17 mouse cellular contexts compared by ENCODE assay signal in genomic region chr9:41498326-41498725, GRCm38 (mm10).
A peak's percentile ranks its signal among the peaks of the same experiment; 100 is the strongest.
DNase-seq lines count a peak whose midpoint lies in the region; ATAC-seq and TF ChIP-seq lines count a peak whose summit lies in the region.
"Had no signal": no experiment of that assay in that cellular context is flagged by ENCODE, and none has a peak within 500 bp of the region (broad histone marks: within the 10 kb centered on the region; RNA-seq: fewer than 3 reads in every experiment).

No protein-coding gene starts in this region.

- peak; percentile 32 to 71 for DNase-seq in frontal cortex, adult 2 months (ENCODE audit: extremely low spot score in 1 of 2, low spot score in 1 of 2)
- no peak for DNase-seq in frontal cortex, postnatal 10 days (ENCODE audit: low spot score in 2 of 2)
- DNase-seq in right cerebral cortex, adult 18-20 months, result peak; percentile 59
- DNase-seq in right cerebral cortex, postnatal 14 days, result no peak
- DNase-seq in left cerebral cortex, adult 9 months (ENCODE audit: low spot score in 2 of 2), result peak; percentile 43 to 59
- DNase-seq in B cell, adult 2 months, result no peak
- no peak for DNase-seq in midbrain, postnatal 0 days (ENCODE audit: low spot score)
- DNase-seq: adrenal gland, postnatal 36 days; cerebellum, adult 11-12 months; kidney, postnatal 25 days; lung, postnatal 4 days; thymus, postnatal 4 days had no signal

- H3K9me3 ChIP-seq in midbrain, postnatal 0 days (ENCODE audit: low read length), result no peaks in the 10 kb centered on the region
- H3K9me3 ChIP-seq: heart, embryonic 15.5 days; limb, embryonic 13.5 days; midbrain, embryonic 13.5 days had no signal

- H3K27me3 ChIP-seq in midbrain, postnatal 0 days (ENCODE audit: insufficient read depth, low read length), result no peaks in the 10 kb centered on the region
- H3K27me3 ChIP-seq: heart, embryonic 15.5 days; limb, embryonic 13.5 days; midbrain, embryonic 13.5 days had no signal

- WGBS in midbrain, postnatal 0 days, result 82% methylated on average over 5 of the region's 5 CpGs

- no peak for TF ChIP-seq CTCF in midbrain, postnatal 0 days (IDR thresholded peaks at IDR 0.05)

- H3K36me3 ChIP-seq in midbrain, postnatal 0 days (ENCODE audit: insufficient read depth, low read length), result no peaks in the 10 kb centered on the region
- H3K36me3 ChIP-seq: heart, embryonic 15.5 days had no signal

- ATAC-seq in midbrain, postnatal 0 days (ENCODE audit: low FRiP score), result no peak
- ATAC-seq: intestine, postnatal 0 days; midbrain, embryonic 13.5 days had no signal

- no peak overlapping the region for H3K27ac ChIP-seq in midbrain, postnatal 0 days (ENCODE audit: low read depth, low read length)
- H3K27ac ChIP-seq: heart, embryonic 15.5 days; hindbrain, embryonic 14.5 days; limb, embryonic 13.5 days; midbrain, embryonic 13.5 days had no signal

- no peak overlapping the region for H3K4me2 ChIP-seq in midbrain, postnatal 0 days (ENCODE audit: low read depth, low read length, poor library complexity, severe bottlenecking)
- H3K4me2 ChIP-seq: heart, embryonic 15.5 days; hindbrain, embryonic 14.5 days; limb, embryonic 13.5 days; midbrain, embryonic 13.5 days had no signal

- no peaks in the 10 kb centered on the region for H3K4me1 ChIP-seq in midbrain, postnatal 0 days (ENCODE audit: insufficient read depth, low read length)
- H3K4me1 ChIP-seq: heart, embryonic 15.5 days; midbrain, embryonic 13.5 days had no signal

- H3K4me3 ChIP-seq in midbrain, postnatal 0 days (ENCODE audit: low read depth, low read length), result no peak overlapping the region
- H3K4me3 ChIP-seq: heart, embryonic 15.5 days; limb, embryonic 13.5 days; midbrain, embryonic 13.5 days had no signal

- H3K9ac ChIP-seq in midbrain, postnatal 0 days (replicated peaks; ENCODE audit: low read length, poor library complexity, severe bottlenecking), result no peak overlapping the region
- H3K9ac ChIP-seq: heart, embryonic 15.5 days; hindbrain, embryonic 14.5 days; limb, embryonic 13.5 days; midbrain, embryonic 13.5 days had no signal

Comparison
In these comparisons a context has a peak if more than half of its experiments do, and no peak if none do; other contexts are left out.
1. DNase-seq: peak in frontal cortex, adult 2 months (2 of 2), right cerebral cortex, adult 18-20 months (single experiment) and left cerebral cortex, adult 9 months (2 of 2); none in frontal cortex, postnatal 10 days (0 of 2), right cerebral cortex, postnatal 14 days (single experiment), B cell, adult 2 months (0 of 2) and midbrain, postnatal 0 days (single experiment).